Mouse (Mus musculus): ENCODE data around the gene Atp6v1b1.

The Atp6v1b1 gene

DNA sequence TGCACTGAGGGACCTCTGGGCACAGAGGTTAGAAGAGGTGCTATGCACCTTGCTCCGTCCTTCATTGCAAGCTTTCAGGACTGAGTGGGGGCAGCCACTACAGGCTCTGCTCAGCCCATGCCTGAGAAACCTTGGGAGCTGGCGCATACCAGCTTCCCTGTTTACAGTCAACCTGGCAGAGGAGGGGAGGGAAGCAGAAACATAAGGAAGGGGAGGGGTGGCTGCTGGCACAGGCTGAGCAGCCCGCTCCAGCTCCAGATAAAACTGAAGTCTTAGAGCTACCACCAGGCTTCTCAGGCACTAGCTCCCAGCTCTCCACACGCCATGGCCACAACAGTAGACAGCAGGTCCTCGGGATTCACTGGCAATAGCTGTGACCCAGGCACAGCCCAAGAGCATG, at the start of gene Atp6v1b1:
Atp6v1b1 (plus strand) TSS at position 230 of the 400 bp plus-strand sequence.
- DNase-seq, result no peak

DNA sequence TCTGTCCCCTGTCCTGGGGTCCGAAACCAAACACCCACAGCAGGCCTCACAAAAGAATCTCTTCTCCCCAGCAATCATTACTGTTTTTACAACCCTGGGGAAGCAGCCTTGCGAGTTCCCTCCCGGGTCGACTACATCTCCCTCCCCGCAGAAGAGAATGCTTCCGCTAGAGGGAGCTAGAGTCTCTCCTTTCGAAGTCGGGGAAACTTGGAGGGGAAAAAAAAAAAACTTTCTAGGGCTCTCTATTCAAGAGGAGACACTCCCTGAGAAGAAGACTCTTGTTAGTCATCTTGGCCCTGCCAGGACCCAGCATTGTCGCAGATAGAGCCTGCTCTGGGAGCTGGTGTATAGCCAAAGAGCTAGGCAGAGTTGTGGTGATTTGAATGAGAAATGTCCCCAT, 49.0 kb upstream of the Atp6v1b1 start:
- peak; percentile 76 for DNase-seq

DNA sequence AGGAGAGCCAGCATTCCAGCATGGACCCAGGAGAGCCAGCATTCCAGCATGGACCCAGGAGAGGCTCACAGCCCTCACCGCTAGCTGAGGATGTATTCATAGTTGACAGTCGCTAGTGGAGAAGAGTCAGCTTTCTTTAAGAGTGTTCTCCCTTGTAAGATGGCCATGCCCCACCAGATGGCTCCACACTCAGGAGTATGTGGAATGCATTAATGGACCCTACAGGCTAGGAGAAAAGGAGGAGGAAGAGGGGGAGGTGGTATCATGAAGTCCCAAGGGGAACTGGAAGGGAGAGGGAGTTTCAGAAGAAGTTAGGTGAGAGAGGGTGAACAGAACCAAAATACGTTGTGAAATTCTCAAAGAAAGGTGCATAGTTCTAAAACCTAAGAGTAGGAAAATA, 47.1 kb upstream of the Atp6v1b1 start:
- DNase-seq, result no peak

DNA sequence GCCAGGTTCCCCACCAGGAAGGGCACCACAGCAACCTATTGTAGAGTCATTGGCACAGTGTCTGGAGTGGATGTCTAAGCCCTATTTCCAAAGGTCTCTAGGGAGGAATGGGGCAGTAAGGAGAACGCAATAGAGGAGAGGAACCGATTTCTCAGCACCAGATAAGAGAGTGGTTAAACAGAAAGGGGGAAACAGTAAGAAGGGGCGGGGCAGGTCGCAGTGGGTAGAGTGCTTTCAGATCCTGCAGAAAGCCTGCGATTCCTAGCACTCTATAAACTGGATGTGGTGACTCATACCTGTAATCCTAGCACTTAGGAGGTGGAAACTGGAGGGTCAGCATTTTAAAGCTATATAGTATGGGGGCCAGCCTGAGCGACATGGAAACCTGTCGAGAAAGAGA, 46.1 kb upstream of the Atp6v1b1 start:
- DNase-seq, result no peak

- DNase-seq, result no peak
Measured at GRCm38 (mm10) chr6:83697932-83698331, 44.9 kb upstream of the Atp6v1b1 start.

- no peak for DNase-seq
Measured at GRCm38 (mm10) chr6:83699971-83700370, 42.8 kb upstream of the Atp6v1b1 start.

DNA sequence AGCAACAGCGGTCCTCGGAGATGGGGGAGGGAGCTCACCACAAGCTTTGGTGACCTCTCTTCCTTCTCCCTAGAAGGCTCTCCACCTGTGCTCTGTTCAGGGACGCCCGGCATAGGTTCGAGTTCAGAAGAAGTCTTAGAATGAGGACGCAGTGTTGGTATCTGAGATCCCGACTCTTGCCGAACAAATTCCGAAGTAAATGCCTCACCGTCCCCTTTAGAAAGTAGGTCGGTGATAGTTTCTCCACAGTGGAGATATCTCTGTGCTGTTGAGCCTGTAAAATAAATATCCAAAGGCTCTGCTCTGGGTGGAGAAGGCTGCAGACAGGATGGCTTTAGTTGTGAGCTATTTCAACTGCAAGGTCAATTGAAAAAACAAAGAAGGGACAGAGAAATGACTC, 41.8 kb upstream of the Atp6v1b1 start:
- DNase-seq, result no peak

DNA sequence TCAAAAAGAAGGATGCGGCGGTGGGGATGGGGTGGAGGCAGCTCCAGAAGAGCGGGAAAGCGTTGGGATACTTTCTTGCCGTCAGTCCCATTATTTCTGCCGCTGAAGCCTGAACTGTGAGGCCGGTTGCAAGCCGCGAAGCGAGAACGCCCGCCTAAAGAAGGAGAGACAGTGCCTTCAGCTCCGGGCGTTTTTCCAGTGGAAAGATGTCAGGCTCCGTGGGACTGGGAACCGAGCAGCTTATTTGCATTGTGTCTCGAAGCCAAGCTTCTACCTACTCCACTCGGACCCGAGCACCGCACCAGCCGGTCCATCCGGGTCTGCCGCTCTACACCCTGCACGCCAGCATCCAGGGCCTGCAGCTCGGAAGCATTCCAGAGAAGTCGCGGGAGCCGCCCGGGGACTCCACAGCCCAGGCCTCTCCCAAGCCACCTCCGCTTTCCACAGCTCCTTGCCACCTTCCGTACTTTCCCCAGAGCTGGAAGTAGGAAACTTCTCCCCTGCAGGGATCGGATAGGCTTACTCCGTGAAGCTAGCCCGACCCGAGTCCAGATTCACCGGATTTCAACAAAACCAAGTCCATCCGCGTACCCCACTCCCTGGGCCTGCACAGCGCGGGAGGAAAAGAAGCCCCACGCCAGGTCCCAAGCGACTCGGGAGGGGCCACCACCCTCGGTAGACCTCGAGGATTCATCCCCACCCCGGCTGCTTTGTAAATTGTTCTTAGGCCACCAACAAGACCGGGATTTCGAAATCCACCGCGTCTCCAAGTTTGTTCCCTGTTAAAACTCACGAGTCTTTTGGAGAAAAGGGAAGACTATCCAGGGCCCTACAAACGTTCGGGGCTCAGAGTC, 40.4 kb upstream of the Atp6v1b1 start:
- no peak for DNase-seq

DNA sequence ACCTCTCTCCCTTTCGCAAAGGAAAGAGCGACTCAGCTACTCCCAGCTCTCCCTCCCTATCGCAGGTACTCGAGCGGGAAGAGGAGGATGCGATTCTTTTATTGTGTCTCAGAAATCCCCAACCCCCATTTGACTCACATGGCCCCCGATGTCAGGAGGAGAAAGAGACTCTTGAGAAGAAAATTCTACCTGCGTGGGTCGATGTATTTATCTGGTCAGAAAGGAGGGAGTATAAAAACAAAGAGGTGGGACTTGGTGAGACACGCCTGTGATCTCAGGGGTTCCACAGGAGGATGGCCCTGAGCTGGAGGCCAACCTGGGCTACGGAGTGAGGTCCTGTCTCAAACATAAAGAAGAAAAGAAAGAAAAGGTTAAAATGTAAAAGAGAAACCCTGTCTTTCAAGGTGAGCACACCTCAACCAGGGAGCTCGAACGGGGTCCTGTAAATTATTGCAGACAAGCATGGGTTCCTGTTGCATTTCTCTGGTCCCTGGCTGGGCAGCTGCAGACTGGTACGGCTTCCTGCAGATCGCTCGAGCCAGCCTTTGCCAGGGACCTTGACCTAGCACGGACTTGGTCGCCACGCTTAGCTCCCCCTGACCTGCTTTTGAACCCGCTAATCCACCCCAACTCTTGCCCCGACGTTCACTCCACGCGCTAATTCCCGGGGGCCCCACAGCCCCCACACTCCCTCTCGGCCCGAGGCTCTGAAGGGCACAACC, 39.6 kb upstream of the Atp6v1b1 start:
- no peak for DNase-seq

- no peak for DNase-seq
Measured at GRCm38 (mm10) chr6:83703722-83704078, 39.1 kb upstream of the Atp6v1b1 start.

- DNase-seq, result no peak
Measured at GRCm38 (mm10) chr6:83704294-83704693, 38.5 kb upstream of the Atp6v1b1 start.

DNA sequence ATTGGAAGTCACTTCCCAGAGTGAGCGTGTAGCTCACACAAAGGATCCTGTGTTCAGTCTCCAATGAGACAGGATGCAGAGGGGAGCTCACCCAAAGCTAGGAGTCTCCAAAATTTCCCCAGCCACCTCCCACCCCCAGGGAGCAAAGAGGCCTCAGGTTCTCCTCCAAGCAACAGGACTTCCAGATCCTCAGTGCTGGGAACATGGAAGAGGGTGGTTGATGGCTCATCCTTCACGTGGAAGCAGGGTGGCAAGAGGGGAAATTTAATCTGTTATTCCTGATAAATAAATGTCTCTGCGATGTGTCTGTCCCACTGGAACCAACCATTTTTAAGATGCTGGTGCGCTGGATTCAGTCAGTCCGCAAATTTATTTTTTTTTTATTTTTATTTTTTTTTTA, 38.1 kb upstream of the Atp6v1b1 start:
- DNase-seq, result no peak

GRCm38 (mm10) chr6:83707738-83708510, 34.9 kb upstream of the Atp6v1b1 start:
- no peak for DNase-seq

DNA sequence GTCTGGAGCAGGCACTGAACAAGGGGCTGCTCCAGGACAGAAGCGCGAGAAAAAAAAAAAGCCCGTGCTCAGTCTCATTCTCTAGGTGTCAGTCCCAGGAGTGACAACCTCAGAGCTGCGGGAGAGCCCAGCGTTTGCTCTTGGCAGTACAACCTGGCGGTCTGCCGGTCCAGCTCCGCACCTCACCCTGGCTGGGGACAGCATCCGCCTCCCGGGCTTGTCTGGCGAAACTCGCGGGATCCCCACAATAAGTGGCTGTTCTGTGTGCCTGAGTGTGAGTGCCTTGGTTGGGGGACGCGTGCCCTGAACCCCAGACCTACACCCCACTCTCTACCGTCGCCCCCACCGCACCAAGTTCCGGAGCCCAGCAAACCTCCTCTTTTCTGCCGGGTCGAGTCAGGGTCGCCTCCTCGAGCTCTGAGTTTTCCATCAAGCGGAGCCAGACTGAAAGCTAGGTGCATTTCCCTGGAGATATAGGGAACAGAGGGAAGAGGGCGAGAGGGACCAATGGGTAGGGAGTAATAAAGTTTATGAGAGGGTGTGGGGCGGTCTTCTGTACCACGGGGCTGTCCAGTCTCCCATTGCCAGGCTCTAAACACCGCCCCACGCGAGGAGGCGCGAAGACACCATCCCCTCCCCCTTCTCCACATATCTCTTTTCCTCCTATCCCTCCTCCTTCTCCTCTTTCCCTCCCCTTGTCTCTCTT, 32.3 kb upstream of the Atp6v1b1 start:
- peak; percentile 36 for DNase-seq

GRCm38 (mm10) chr6:83711067-83711675, 31.6 kb upstream of the Atp6v1b1 start, which contains the start of gene Vax2:
Gene Vax2, plus strand, starts transcription at chr6:83711264.
- DNase-seq, result peak; percentile 72

DNA sequence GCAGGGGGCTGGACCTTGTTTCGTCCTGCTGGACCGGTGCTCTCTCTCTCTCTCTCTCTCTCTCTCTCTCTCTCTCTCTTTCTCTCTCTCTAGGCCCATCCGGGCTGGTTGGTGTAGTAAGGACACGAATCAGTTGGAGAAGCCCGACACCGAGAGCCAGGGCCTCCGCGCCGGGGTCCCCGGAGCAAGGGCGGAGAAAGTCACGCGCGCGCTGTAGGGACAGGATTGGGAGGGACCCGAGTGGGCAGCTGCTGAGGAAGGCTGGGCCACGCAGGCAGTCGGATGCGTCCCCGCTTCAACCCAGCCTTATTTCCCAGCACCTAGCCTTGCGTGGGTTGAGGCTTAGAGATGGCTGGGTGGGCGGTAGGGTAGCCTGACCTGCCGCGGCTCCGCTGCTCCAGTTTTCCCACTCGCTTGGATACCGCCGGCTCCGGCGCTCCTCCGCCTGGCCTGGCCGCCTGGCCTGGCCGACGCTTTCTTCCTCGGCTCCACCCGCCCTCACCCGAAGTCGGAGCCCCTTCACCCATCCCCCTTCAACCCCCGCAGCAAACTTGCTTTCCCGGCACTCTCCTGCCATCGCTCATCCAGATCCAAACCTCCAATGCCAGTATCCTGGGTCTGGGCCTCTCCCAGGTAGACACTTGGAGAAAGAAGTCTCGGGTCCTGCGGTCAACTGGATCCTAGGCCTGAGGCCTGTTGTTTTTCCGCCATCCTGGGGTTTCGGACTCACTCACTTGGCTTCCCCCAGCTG, 30.9 kb upstream of the Atp6v1b1 start:
- no peak for DNase-seq

DNA sequence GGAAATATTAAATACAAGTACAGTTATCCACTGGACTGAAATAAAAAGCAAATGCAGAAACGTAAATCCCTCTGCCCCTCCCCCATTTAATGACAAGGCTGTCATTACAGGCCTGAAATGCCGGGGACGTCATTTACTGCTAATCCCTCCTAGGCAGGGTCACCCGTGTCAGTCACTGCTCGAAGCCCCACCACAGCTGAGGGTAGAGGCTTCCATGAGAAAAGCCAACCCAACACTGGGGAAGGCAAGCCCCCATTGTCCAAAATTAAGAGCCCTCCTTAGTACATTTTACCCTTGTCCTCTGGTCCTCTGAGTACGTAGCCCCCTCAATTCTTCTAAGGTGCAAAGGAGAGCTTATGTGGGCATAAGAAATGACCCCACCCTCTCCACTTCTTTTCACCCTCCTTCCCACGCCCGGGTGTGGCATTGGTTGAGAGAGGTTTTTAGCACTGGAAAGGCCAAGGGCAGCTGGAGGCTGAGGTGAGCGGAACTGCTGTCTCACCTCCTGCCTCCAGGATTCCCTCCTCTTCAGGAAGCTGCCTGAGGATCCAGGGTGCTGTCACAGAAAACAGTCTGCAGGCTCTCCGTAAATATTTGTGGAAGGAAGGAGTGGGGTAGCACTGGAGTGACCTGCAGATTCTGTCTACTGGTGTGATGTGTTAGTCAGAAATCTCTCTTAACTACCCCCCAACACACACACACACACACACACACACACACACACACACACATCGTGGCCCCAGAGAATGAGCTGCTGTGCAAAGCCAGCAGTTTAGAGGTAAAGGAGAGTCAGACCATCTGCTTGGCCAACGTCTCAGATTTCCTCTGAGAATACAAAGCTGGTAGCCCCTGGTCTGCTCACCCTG, 29.3 kb upstream of the Atp6v1b1 start:
- no peak for DNase-seq

GRCm38 (mm10) chr6:83714221-83715123, 28.3 kb upstream of the Atp6v1b1 start:
- no peak for DNase-seq

- DNase-seq, result no peak
Measured at GRCm38 (mm10) chr6:83715461-83716196, 27.2 kb upstream of the Atp6v1b1 start.
